Mouse (Mus musculus) hematopoietic stem cell, adult 5-6 weeks (primary cell): ENCODE measurements at regions not wholly inside any gene's neighbourhood (a gene's known extent, or its start where the extent isn't known, plus 50 kb on each side); places are given as distances from the start of the nearest gene placed in this dataset.

Experiments
- ATAC-seq, 2 experiments: fragments of 125-278 bp in 1 of 2; replicated peaks in 1 of 2; 2 replicates each; pipeline ENCODE4 v1.8.0; 2016 to 2017; ENCODE audit warnings: inconsistent platforms in 2 of 2, mild to moderate bottlenecking in 2 of 2, moderate number of reproducible peaks in 2 of 2, low read depth in 1 of 2, moderate TSS enrichment in 1 of 2; ENCODE audit not compliant: low FRiP score in 2 of 2, poor library complexity in 2 of 2, severe bottlenecking in 2 of 2, insufficient read depth in 1 of 2, low TSS enrichment in 1 of 2

DNA sequence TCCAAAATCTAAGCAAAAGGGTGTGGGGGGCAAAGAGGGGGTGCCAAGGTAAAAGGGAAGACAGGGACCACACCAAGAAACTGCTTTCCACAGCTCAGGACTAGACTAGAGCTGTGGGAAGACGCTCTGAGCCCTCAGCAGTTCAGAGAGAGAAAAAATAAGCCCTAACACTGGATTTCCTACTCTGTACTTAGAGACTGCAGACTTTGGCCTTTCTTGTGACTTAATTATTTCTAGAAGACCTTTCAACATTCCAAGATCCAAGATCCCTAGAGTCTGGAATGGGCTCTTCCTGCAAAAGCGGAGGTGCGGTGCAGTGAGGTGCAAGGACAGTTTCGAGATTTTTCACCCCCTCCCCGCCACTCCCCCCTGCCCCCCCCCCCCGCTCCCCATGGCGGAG, 141.3 kb downstream of the Nkx6-1 start:
- ATAC-seq = no peak

DNA sequence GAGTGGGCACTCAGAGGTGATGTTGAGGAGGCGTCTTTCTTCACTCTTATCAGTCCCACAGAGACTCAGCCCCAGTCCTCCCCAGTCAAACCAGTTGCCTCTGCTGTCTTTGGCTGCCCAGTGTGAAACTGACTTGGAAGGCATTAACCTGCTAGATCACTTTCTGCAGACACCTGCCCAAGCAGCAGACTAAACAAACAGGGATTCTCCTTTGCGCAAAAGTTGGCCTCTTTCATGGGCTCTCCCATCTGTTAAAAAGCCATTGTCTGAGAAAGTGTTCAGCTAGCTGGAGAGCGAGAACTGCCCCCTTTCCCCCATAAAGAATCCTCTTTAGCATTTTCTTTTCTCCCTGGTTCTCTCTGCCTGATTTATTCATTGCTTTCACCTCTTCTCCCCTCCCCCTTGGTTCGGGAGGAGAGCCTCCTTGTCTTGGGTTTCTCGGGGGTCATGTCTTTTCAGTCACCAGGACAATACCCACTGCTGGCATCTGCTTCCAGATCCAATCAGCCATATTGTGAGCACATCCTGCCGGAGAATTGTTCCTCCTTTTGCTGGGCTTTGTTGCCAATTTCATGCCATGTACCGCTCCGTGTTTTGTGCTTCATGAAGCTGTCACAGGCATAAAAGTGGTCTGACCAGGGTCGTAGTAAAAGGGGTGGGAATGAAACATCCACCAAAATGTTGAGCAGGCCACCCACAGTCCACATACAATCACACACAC, 143.7 kb downstream of the Nkx6-1 start:
- ATAC-seq = no peak

- no peak for ATAC-seq
These were observed 145.8 kb downstream of the Nkx6-1 start for GRCm38 (mm10) chr5:101518791-101519547.

GRCm38 (mm10) chr5:101497698-101498048, 167.1 kb downstream of the Nkx6-1 start:
- ATAC-seq = no peak

DNA sequence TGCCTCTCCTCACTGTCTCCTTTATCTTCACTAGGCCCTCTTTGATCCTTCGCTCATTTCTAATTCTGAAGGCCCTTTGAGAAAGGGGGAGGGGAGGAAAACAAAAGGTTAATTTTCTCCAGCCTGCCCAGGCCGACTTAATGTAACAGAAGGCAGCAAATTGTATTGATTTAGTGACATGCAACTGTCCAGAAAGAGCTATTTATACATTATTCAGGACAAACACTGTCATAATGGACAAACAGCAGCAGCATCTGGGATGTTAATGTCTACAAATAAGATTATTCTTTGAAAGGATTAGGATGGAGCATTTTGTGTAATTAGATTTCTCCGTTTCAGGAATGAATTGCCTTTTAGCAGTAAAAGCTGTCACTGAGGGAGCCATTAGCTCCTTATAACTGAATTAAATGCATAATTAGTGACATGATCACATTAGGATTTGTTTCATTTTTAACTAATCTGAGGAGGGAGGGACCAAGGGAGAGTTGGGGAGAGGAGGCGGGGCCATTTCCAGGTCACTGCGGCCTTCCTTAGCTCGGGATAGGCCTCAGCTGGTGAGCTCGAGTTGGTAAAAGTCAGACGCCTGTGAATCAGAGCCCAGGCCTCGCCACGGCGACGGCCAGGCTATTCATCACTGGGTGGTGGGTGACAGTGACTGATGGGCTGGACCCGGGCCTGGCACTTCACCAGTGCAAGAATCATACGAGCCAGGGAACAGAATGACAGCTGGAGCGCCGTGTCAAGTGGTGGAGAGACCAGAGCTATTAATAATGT, 167.7 kb downstream of the Nkx6-1 start:
- no peak for ATAC-seq

- no peak for ATAC-seq
These were observed 168.6 kb downstream of the Nkx6-1 start for GRCm38 (mm10) chr5:101496161-101496560.

GRCm38 (mm10) chr5:101445792-101446191, 219.0 kb downstream of the Nkx6-1 start:
- no peak for ATAC-seq

GRCm38 (mm10) chr5:101441782-101442181, 223.0 kb downstream of the Nkx6-1 start:
- no peak for ATAC-seq

DNA sequence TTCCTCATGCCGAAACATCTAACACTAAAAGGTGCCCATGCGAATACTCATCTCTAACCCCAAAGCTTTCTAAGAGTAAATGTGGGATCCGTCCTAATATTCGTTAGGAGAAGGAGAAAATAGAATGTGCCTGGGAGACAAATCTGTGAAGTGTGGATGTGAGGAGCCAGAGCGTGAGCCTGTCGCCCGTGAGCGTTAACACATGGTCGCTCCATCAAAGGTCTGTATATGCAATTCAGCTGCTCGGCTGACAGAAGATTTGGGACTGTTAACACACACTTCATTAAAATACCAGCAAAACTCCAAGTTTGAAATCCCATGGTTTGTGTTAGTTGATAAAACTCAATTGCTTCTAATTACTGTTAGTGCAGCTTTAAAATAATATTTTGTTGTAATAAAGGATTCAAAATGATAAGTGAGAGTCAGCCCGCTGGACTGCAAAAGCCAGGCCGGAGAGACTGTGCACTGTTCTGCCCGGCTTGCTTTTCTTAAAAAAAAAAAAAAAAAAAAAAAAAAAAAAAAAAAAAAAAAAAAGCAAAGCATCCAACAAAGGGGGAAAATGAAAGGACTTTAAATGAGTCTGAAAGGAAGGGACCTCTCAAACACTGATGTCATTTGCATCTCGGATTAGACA, 227.0 kb downstream of the Nkx6-1 start:
- no peak for ATAC-seq

DNA sequence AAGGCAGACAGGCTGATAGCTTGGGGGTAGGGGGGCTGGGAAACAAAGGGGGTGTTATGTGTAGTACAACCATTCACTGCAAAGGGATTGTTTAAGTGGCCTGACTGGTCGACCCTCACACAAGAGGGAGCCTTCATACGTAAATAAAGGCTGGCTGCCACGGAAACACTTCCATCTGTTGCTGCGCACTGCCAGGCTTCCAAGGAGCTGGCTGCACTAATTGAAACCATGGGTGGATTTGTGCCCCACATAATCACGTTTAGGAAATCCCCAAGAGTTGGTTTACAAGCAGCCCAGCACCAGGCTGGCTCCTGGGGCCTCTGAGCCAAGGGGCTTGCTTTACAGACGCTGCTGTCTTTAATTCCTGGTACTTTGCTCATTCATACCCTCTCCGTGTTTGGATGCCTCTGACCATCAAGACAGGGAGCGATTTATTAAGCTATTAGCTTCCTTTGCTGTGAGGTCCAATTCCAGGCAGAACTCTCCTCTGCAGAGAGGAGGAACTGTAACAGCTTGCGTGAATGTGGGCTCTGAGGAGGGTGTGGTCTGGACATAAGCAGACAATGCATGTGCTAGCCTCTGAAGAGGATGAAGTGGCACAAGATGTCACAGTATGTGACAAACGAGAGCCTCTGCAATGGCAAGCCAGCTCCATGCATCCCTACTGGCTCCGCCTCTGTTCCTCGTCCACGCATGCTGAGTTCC, 238.6 kb downstream of the Nkx6-1 start:
- no peak for ATAC-seq

DNA sequence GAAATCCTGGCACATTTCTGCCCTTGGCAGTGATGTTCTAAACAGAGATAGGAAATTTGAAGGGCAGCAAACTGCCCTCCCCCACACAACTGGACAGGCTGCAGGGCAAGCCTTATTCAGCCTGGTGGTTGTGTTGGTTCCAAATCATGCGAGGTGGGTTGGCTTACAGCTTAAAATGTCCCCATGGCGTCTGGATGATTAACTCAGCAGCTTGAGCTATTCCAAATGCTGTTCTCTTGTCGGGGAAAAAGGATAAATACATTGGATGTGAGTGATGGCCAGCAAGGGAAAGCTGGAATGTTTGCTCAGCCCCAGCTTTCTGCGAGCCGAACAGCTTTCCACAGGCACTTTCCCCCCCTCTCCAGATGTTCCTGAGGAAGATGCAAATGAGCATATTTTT, 280.5 kb downstream of the Nkx6-1 start:
- ATAC-seq = no peak

DNA sequence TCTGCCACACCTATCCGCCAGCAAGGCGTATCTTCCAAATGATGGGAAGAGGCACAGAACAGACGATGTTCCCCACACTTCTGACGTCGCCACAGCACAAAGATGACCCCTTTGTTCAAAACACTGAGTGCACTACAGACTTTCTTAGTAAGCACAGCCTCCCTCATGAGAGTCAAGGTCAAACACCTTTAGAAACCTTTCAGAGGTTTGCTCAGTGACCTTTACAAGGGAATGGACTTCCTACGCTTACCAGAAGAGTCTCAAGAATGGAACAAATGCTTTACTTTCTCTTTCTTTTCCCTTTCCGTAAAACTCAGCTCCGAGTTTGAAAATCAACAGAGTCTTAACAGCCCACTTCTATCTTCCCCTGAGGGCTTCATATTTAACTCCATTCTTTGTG, 283.4 kb downstream of the Nkx6-1 start:
- no peak for ATAC-seq

DNA sequence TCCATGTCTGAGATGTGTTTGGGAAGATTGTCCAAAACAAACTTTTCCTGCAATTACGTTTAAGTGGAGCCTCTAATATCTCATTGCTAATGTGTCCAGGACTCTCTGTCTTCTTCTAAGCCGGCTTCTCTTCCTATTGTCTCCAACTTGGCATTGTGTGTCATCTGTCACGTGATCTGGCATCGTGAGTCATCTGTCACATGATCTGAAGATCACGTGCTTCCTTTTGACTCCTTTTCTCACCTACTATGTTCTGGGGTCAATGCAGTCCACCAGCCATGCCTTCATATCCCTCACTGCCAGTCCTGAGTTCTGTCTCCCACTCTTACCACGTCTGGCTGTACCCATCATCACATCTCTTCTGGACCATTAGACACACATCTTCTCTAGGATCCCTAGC, 288.1 kb downstream of the Nkx6-1 start:
- ATAC-seq = no peak

- no peak for ATAC-seq
These were observed 290.7 kb downstream of the Nkx6-1 start for GRCm38 (mm10) chr5:101374129-101374528.

DNA sequence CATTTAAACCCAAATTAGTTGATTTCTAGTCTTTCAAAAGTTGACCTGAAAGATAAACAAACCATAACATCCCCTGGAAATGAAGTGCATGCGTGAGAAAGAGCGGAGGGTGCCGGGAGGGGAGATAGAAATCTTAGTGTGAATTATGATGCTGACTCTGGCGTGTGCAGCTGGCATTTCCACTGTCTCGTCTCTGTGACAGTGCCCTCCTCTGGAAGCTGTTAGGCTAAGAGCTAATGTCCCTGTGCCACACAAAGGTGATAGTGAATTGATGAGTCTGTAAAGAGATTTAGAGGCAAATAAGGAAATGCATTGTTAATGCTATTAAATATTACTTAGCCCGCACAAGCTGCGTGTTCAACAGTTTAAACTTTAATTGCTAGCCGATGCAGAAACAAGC, 292.6 kb downstream of the Nkx6-1 start:
- ATAC-seq = no peak

DNA sequence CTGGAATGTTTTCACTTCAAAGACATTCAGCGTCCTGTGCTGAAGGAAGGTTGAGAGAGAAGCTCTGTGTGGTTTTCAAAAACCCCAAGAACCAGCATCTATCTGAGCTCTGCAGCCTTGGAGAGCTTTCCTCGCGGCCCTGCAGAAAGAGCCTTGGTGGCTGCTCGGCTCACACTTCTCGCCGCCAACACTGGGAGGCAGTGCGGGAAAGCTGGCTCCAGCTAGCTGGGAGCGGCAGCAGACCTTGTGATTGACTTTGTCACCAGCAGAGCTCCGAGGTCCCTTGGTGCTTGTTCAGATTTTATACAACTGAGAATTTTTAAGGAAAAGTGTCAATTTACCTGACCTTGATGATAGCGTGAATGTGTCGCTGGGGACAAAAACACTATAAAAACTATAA, 299.4 kb downstream of the Nkx6-1 start:
- peak; percentile 69 to 79; a peak in 3 of 4 replicates for ATAC-seq

DNA sequence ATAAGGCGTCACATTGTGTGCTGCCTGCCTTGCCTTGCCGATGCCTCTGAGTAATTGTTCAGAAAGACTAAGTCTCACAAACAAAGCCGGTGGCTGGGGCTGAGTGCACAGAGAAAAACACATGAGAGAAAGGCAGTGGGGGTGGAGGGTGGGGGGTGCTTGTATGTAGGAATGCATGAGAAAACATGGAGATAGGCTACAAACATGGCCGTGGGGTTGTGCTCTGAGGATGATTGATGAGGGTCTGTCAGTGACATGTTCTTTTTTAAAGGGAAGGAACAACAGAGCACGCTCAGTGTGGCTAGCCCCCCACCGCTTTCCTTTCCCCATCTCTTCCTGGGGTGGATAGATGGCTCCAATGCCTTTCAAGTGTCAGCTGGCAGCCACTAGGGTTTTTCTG, 304.8 kb downstream of the Nkx6-1 start:
- no peak for ATAC-seq
